Mouse (Mus musculus) erythroblast, embryonic 14.5 days (primary cell): ENCODE results near the gene Lrrc37a. TPM values are rescaled to one million over a fixed set of nuclear protein-coding genes. Genes with fewer than 3 reads are reported as not detected.
"Not testable (repeated sequence)": the region's sequence is repeated elsewhere in the genome, so short reads cannot be mapped to it uniquely, and the experiment has no call there.

ENCODE experiments used
- H3K27me3 ChIP-seq: 2 replicates; pipeline ENCODE4 v1.6.1; 2012; ENCODE audit warnings: inconsistent platforms; ENCODE audit not compliant: control insufficient read depth
- H3K36me3 ChIP-seq: 2 replicates; pipeline ENCODE4 v1.6.1; 2012; ENCODE audit warnings: mild to moderate bottlenecking, inconsistent platforms; ENCODE audit not compliant: control insufficient read depth
- H3K4me1 ChIP-seq: 2 replicates; pipeline ENCODE4 v1.6.1; 2012; ENCODE audit warnings: inconsistent platforms; ENCODE audit not compliant: control insufficient read depth
- H3K4me3 ChIP-seq: replicated peaks from 2 replicates; pipeline ENCODE3; 2012; ENCODE audit warnings: moderate library complexity, mild to moderate bottlenecking, inconsistent platforms
- H3K9me3 ChIP-seq: 2 replicates; pipeline ENCODE4 v1.6.1; 2012; ENCODE audit warnings: low read length, inconsistent platforms, mixed read lengths; ENCODE audit not compliant: control insufficient read depth
- GATA1 ChIP-seq: IDR thresholded peaks from 2 replicates; pipeline ENCODE4 v1.6.1; 2012; ENCODE audit warnings: low read length, inconsistent platforms, mixed read lengths
- TAL1 ChIP-seq: IDR thresholded peaks from 3 replicates; pipeline ENCODE4 v1.6.1; 2012; ENCODE audit warnings: low read length, inconsistent platforms, mixed read lengths
- polyA plus RNA-seq: library from polyadenylated mRNA; stranded (reverse); fragments of >175 nt; gene quantifications from 2 replicates; pipeline ENCODE4 v1.2.3, GENCODE M21; 2012

Gene Lrrc37a
- under 0.01 TPM in 1 of 2 replicates, not detected in the other for polyA plus RNA-seq

- Histone ChIP-seq H3K27me3 (no peaks in the 10 kb centered on the region), H3K4me3 (no peak within 1 kb of the TSS), H3K4me1 (no peaks in the 10 kb centered on the region), H3K36me3 (no peaks in the 10 kb centered on the region), H3K9me3 (no peaks in the 10 kb centered on the region)
- TF ChIP-seq GATA1, result no peak
- TF ChIP-seq TAL1, result no peak
Measured at GRCm38 (mm10) chr11:103504497-103504896, at the start of gene Lrrc37a. Gene Lrrc37a, minus strand, starts transcription at chr11:103504597.

- not testable (repeated sequence) for H3K36me3 ChIP-seq, H3K4me3 ChIP-seq, H3K4me1 ChIP-seq, H3K27me3 ChIP-seq, H3K9me3 ChIP-seq
Measured at GRCm38 (mm10) chr11:103534973-103535372, 30.6 kb upstream of the Lrrc37a start.

DNA sequence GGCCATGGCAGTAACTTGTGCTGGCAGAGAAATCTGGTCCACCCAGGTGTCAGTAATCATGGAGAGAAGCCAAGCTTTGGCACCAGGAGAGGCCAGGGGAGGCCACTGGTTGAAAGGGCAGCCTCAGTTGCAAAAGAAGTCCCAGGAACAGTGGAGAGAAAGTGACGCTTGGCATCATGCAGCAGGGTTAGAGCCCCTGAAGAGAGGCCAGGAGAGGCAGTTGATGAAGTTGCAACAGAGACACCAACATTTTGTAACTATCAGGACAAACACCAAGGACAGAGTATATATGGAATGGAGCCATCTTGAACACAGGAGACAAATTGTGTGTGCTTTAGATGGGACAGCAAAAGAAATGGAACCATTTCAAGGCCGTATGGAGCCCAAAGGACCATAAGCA is 7.7 kb upstream of the Lrrc37a start:
- Histone ChIP-seq H3K9me3 (no peaks in the 10 kb centered on the region), H3K4me1 (no peaks in the 10 kb centered on the region), H3K4me3 (no peak overlapping the region), H3K36me3 (no peaks in the 10 kb centered on the region), H3K27me3 (no peaks in the 10 kb centered on the region)
- no peak for TF ChIP-seq GATA1
- TF ChIP-seq TAL1, result no peak

DNA sequence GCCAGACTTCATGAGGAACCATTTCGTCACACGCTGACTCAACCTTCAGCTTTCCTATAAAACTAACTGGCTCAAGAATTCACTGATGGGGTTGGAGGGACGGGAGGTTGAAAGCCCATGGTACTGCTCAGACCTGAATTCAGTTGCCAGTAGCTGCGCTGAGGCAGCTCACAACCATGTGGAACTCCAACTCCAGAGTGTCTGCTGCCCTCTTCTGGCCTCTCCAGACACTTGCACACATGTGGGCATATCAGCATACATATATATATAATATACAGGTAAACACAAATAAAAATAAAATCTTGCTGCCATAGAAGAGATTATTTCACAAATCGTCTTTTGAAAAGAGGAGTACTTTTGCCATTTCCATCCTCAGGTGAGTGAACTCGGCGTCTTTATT is 40.0 kb downstream of the Lrrc37a start:
- H3K27me3 ChIP-seq, result no peaks in the 10 kb centered on the region
- no peaks in the 10 kb centered on the region for H3K36me3 ChIP-seq
- no peaks in the 10 kb centered on the region for H3K9me3 ChIP-seq
- no peaks in the 10 kb centered on the region for H3K4me1 ChIP-seq
- H3K4me3 ChIP-seq, result no peak overlapping the region
- no peak for TF ChIP-seq GATA1
- TF ChIP-seq TAL1, result no peak

DNA sequence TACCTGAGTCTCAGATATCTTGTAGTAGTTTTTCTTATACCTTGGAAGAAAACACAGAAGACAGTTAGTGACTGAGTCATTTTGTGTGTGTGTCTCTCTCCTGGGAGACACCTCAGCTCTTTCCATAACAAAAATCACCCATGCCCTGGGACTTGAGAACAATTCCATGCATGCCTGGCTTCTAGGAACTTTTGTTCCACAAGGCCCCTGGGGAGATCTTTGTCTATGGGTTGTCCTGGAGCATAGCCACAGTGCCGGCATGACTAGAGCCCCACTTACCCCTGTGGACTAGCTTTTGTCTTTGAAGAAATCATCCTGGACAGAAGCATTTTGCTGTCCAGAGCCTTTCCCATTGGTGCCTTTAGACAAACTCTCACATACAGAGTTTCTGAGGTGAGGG is 53.3 kb downstream of the Lrrc37a start:
- H3K27me3 ChIP-seq, H3K36me3 ChIP-seq, H3K9me3 ChIP-seq, H3K4me1 ChIP-seq, H3K4me3 ChIP-seq: not testable (repeated sequence)

DNA sequence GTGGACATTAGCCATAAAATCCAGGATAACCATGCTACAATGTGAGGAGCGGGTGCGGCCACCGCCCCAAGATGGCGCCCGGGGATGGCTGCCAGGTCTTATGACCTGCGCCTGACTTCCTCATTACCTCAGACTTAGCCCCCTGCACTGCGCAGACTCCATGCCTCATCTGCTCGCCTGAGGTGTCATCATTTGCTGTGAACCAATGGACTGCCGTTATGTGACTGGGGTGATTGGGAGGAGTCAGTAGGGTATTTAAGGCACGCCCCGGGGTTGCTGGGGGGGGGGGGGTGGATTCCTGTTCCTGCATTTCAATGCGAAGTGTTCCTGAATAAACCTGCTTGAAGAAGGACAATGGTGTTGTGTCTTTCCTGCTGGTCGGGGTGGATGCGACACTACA is 54.7 kb downstream of the Lrrc37a start:
- H3K36me3 ChIP-seq, result not testable (repeated sequence)

DNA sequence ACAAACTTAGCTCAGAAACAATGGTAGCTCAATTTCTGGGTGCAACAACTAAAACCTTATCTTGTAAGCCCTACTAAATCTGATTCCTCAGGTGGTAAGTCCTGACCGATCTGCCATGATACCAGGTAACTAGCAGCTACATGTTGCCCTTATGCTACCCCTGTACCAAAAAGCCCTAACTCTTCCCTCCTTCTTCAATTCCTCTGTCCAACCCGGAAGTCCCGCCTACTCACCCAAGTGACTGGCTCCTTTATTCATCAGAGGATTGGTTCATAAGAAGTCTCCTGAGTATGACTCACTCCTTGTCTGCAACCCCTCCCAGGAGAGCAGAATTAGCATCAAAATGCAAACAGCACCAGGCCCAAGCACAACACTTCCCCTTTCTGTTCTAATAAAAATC is 60.7 kb downstream of the Lrrc37a start:
- Histone ChIP-seq H3K4me1 (no peaks in the 10 kb centered on the region), H3K4me3 (no peak overlapping the region), H3K36me3 (no peaks in the 10 kb centered on the region), H3K9me3 (no peaks in the 10 kb centered on the region), H3K27me3 (no peaks in the 10 kb centered on the region)
- TF ChIP-seq GATA1 (no peak), TAL1 (no peak)

More for the DNA sequence above, 54.7 kb downstream of the Lrrc37a start:
- not testable (repeated sequence) for H3K27me3 ChIP-seq, H3K4me3 ChIP-seq, H3K4me1 ChIP-seq, H3K9me3 ChIP-seq

DNA sequence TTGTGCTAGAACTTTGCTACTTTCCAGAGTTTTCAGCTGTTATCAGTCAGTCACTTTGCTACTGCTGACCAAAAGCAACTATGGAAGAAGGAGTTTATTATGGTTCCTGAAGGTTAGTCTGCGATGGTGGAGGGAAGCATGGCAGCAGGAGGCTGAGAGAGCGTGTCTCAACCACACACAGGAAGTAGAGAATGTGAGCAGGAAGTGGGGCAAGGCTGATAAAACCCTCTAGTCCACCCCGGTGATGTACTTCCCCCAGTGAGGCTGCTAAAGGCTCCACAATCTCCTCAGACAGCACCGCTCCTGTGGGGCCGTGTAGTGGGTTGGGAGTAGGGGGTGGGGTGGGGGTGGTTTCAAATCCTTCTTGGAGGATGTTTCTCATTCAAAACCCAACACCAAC is 68.1 kb downstream of the Lrrc37a start:
- TF ChIP-seq TAL1 (no peak), GATA1 (no peak)
- Histone ChIP-seq H3K36me3 (no peaks in the 10 kb centered on the region), H3K4me1 (no peaks in the 10 kb centered on the region), H3K4me3 (no peak overlapping the region), H3K27me3 (no peaks in the 10 kb centered on the region), H3K9me3 (no peaks in the 10 kb centered on the region)

GRCm38 (mm10) chr11:103425031-103425430 is 79.4 kb downstream of the Lrrc37a start:
- Histone ChIP-seq H3K9me3 (no peaks in the 10 kb centered on the region), H3K27me3 (no peaks in the 10 kb centered on the region), H3K4me3 (no peak overlapping the region), H3K36me3 (no peaks in the 10 kb centered on the region), H3K4me1 (no peaks in the 10 kb centered on the region)
- TF ChIP-seq GATA1 (no peak), TAL1 (no peak)

- Histone ChIP-seq H3K27me3 (peaks cover 7% of the 10 kb centered on the region), H3K9me3 (no peaks in the 10 kb centered on the region), H3K4me3 (no peak overlapping the region), H3K36me3 (no peaks in the 10 kb centered on the region), H3K4me1 (no peaks in the 10 kb centered on the region)
- TF ChIP-seq GATA1 (no peak), TAL1 (no peak)
Measured at GRCm38 (mm10) chr11:103419667-103420066, 84.7 kb downstream of the Lrrc37a start.
